In the genomic region with DNA sequence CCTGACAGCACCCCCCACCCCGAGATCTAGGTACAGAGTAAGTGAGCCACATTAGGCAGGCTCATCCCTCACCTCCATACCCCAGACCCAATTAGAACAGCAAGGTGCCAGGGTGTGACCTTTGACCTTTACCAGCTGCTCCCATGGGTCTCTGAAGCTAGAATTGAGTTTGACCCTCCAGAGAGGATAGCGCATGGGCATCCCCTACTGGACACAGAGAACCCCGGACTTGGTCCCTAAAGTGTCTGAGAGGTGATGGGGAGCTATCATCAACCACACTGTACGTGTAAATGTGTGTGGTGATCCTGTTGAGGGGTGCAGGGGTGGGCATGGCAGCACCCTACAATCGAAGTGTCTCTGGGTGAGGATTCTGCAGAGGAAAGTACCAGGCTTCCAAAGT, we compare ENCODE assay signal across 26 mouse cellular contexts. TPM values are rescaled to one million over a fixed set of nuclear protein-coding genes. Genes with fewer than 3 reads are reported as not detected.
DNase-seq lines count a peak whose midpoint lies in the region; ATAC-seq and TF ChIP-seq lines count a peak whose summit lies in the region.
"Had no signal": no experiment of that assay in that cellular context is flagged by ENCODE, and none has a peak within 500 bp of the region (broad histone marks: within the 10 kb centered on the region; RNA-seq: fewer than 3 reads in every experiment).

No protein-coding gene starts in this region.

- TF ChIP-seq POLR2A in bone marrow macrophage, adult 2 months (IDR thresholded peaks at IDR 0.05; ENCODE audit: borderline replicate concordance, low read depth, low read length): no peak

- H3K4me3 ChIP-seq in embryonic facial prominence, embryonic 12.5 days: no peak overlapping the region
- H3K4me3 ChIP-seq in embryonic facial prominence, embryonic 10.5 days: no peak overlapping the region
- no peak overlapping the region for H3K4me3 ChIP-seq in intestine, postnatal 0 days (ENCODE audit: low read depth, low read length)
- no peak overlapping the region for H3K4me3 ChIP-seq in intestine, embryonic 15.5 days (replicated peaks)
- no peak overlapping the region for H3K4me3 ChIP-seq in liver, postnatal 0 days (ENCODE audit: low read depth, low read length)
- no peak overlapping the region for H3K4me3 ChIP-seq in liver, embryonic 11.5 days (ENCODE audit: low read depth, low read length)
- H3K4me3 ChIP-seq in bone marrow macrophage, adult 2 months (ENCODE audit: insufficient read depth, low read length): no peak overlapping the region
- H3K4me3 ChIP-seq: embryonic facial prominence, embryonic 13.5 days; erythroblast, embryonic 14.5 days; forebrain, embryonic 13.5 days; hindbrain, embryonic 15.5 days; limb, embryonic 10.5 days; liver, embryonic 13.5 days; myocyte; neural tube, embryonic 13.5 days had no signal

- ATAC-seq in embryonic facial prominence, embryonic 12.5 days (ENCODE audit: insufficient number of reproducible peaks, insufficient read depth, low FRiP score, low TSS enrichment): 0 out of 2 replicates have a peak, but pooled peaks have one; percentile 28
- ATAC-seq in intestine, postnatal 0 days: no peak
- no peak for ATAC-seq in intestine, embryonic 15.5 days
- ATAC-seq in liver, postnatal 0 days: no peak
- no peak for ATAC-seq in liver, embryonic 11.5 days (replicated peaks; ENCODE audit: low FRiP score)
- ATAC-seq: forebrain, embryonic 13.5 days; intestine, embryonic 16.5 days had no signal

- no peak for DNase-seq in embryonic facial prominence, embryonic 10.5 days (ENCODE audit: low spot score)
- DNase-seq in liver, postnatal 0 days: no peak
- no peak for DNase-seq in liver, embryonic 11.5 days (ENCODE audit: low spot score)
- no peak for DNase-seq in adipocyte (ENCODE audit: low spot score)
- DNase-seq: cerebellum, adult 11-12 months; cerebellum, postnatal 10 days; heart, postnatal 4 days; liver, embryonic 13.5 days; lung, postnatal 10 days; midbrain, embryonic 14.5 days; retina, postnatal 1 day; thymus, adult 18-20 months; thymus, postnatal 36 days had no signal

- H3K4me2 ChIP-seq in embryonic facial prominence, embryonic 12.5 days (replicated peaks): no peak overlapping the region
- H3K4me2 ChIP-seq in intestine, postnatal 0 days (replicated peaks; ENCODE audit: low read depth): no peak overlapping the region
- no peak overlapping the region for H3K4me2 ChIP-seq in intestine, embryonic 15.5 days (replicated peaks)
- H3K4me2 ChIP-seq in liver, postnatal 0 days (ENCODE audit: low read depth, low read length): no peak overlapping the region
- H3K4me2 ChIP-seq in liver, embryonic 11.5 days: no peak overlapping the region
- H3K4me2 ChIP-seq: embryonic facial prominence, embryonic 13.5 days; forebrain, embryonic 13.5 days; hindbrain, embryonic 15.5 days; liver, embryonic 13.5 days; neural tube, embryonic 13.5 days had no signal

- 82% methylated on average over 5 of the region's 5 CpGs for WGBS in embryonic facial prominence, embryonic 12.5 days
- 84% methylated on average over 5 of the region's 5 CpGs for WGBS in embryonic facial prominence, embryonic 10.5 days
- 84% methylated on average over 5 of the region's 5 CpGs for WGBS in intestine, postnatal 0 days
- 89% methylated on average over 5 of the region's 5 CpGs for WGBS in intestine, embryonic 15.5 days
- 71% methylated on average over 5 of the region's 5 CpGs for WGBS in liver, postnatal 0 days (ENCODE audit: insufficient replicate concordance)
- WGBS in liver, embryonic 11.5 days: 82% methylated on average over 5 of the region's 5 CpGs

- TF ChIP-seq EP300 in liver, postnatal 0 days (IDR thresholded peaks at IDR 0.05; ENCODE audit: low read depth): no peak

- H3K36me3 ChIP-seq in embryonic facial prominence, embryonic 12.5 days: no peaks in the 10 kb centered on the region
- no peaks in the 10 kb centered on the region for H3K36me3 ChIP-seq in embryonic facial prominence, embryonic 10.5 days (replicated peaks)
- no peaks in the 10 kb centered on the region for H3K36me3 ChIP-seq in intestine, postnatal 0 days (ENCODE audit: control insufficient read depth, insufficient read depth)
- H3K36me3 ChIP-seq in intestine, embryonic 15.5 days: no peaks in the 10 kb centered on the region
- H3K36me3 ChIP-seq in liver, postnatal 0 days (replicated peaks; ENCODE audit: insufficient read depth, low read length): no peaks in the 10 kb centered on the region
- no peaks in the 10 kb centered on the region for H3K36me3 ChIP-seq in liver, embryonic 11.5 days (ENCODE audit: control insufficient read depth, insufficient read depth, low read length)
- H3K36me3 ChIP-seq: embryonic facial prominence, embryonic 13.5 days; hindbrain, embryonic 15.5 days; limb, embryonic 10.5 days; liver, embryonic 13.5 days; neural tube, embryonic 13.5 days had no signal

- H3K27ac ChIP-seq in embryonic facial prominence, embryonic 12.5 days: no peak overlapping the region
- H3K27ac ChIP-seq in embryonic facial prominence, embryonic 10.5 days (replicated peaks): no peak overlapping the region
- no peak overlapping the region for H3K27ac ChIP-seq in intestine, postnatal 0 days (ENCODE audit: low read depth, low read length)
- no peak overlapping the region for H3K27ac ChIP-seq in intestine, embryonic 15.5 days
- H3K27ac ChIP-seq in liver, postnatal 0 days (ENCODE audit: low read depth): no peak overlapping the region
- H3K27ac ChIP-seq in liver, embryonic 11.5 days (ENCODE audit: low read depth, low read length): no peak overlapping the region
- H3K27ac ChIP-seq in bone marrow macrophage, adult 2 months (ENCODE audit: insufficient read depth, low read depth, low read length): peak overlapping the region; percentile 53
- H3K27ac ChIP-seq: embryonic facial prominence, embryonic 13.5 days; forebrain, embryonic 13.5 days; hindbrain, embryonic 15.5 days; limb, embryonic 10.5 days; liver, embryonic 13.5 days; neural tube, embryonic 13.5 days had no signal

- no peaks in the 10 kb centered on the region for H3K4me1 ChIP-seq in embryonic facial prominence, embryonic 12.5 days
- H3K4me1 ChIP-seq in embryonic facial prominence, embryonic 10.5 days: no peaks in the 10 kb centered on the region
- H3K4me1 ChIP-seq in intestine, postnatal 0 days (replicated peaks; ENCODE audit: control insufficient read depth, insufficient read depth, low read length): no peaks in the 10 kb centered on the region
- no peaks in the 10 kb centered on the region for H3K4me1 ChIP-seq in intestine, embryonic 15.5 days (replicated peaks)
- no peaks in the 10 kb centered on the region for H3K4me1 ChIP-seq in liver, postnatal 0 days (ENCODE audit: insufficient read depth)
- H3K4me1 ChIP-seq in liver, embryonic 11.5 days (replicated peaks; ENCODE audit: control insufficient read depth, insufficient read depth, low read length): no peaks in the 10 kb centered on the region
- no peaks in the 10 kb centered on the region for H3K4me1 ChIP-seq in bone marrow macrophage, adult 2 months (ENCODE audit: control insufficient read depth, insufficient read depth, low read length)
- H3K4me1 ChIP-seq: embryonic facial prominence, embryonic 13.5 days; forebrain, embryonic 13.5 days; hindbrain, embryonic 15.5 days; limb, embryonic 10.5 days; liver, embryonic 13.5 days; neural tube, embryonic 13.5 days had no signal

- peak; percentile 37; the same call in 1 of the 2 replicates for TF ChIP-seq CTCF in intestine, postnatal 0 days (IDR thresholded peaks at IDR 0.05; ENCODE audit: low read depth)
- peak; percentile 42 for TF ChIP-seq CTCF in liver, postnatal 0 days (IDR thresholded peaks at IDR 0.05; ENCODE audit: low read depth)
- TF ChIP-seq CTCF in bone marrow macrophage, adult 2 months (IDR thresholded peaks at IDR 0.05; ENCODE audit: low read depth, low read length): no peak

- no peaks in the 10 kb centered on the region for H3K9me3 ChIP-seq in embryonic facial prominence, embryonic 12.5 days
- no peaks in the 10 kb centered on the region for H3K9me3 ChIP-seq in embryonic facial prominence, embryonic 10.5 days
- no peaks in the 10 kb centered on the region for H3K9me3 ChIP-seq in intestine, postnatal 0 days (ENCODE audit: control insufficient read depth)
- H3K9me3 ChIP-seq in intestine, embryonic 15.5 days: no peaks in the 10 kb centered on the region
- no peaks in the 10 kb centered on the region for H3K9me3 ChIP-seq in liver, postnatal 0 days (ENCODE audit: low read length)
- H3K9me3 ChIP-seq in liver, embryonic 11.5 days (ENCODE audit: control insufficient read depth, low read length): no peaks in the 10 kb centered on the region
- H3K9me3 ChIP-seq: embryonic facial prominence, embryonic 13.5 days; forebrain, embryonic 13.5 days; hindbrain, embryonic 15.5 days; limb, embryonic 10.5 days; liver, embryonic 13.5 days; neural tube, embryonic 13.5 days had no signal

- H3K27me3 ChIP-seq in embryonic facial prominence, embryonic 12.5 days: no peaks in the 10 kb centered on the region
- no peaks in the 10 kb centered on the region for H3K27me3 ChIP-seq in embryonic facial prominence, embryonic 10.5 days (replicated peaks; ENCODE audit: low read depth, poor library complexity, severe bottlenecking)
- no peaks in the 10 kb centered on the region for H3K27me3 ChIP-seq in intestine, postnatal 0 days (replicated peaks; ENCODE audit: control insufficient read depth, insufficient read depth, low read length)
- no peaks in the 10 kb centered on the region for H3K27me3 ChIP-seq in intestine, embryonic 15.5 days (replicated peaks)
- no peaks in the 10 kb centered on the region for H3K27me3 ChIP-seq in liver, postnatal 0 days (ENCODE audit: insufficient read depth, low read length)
- H3K27me3 ChIP-seq in liver, embryonic 11.5 days (replicated peaks; ENCODE audit: control insufficient read depth, insufficient read depth, low read length): no peaks in the 10 kb centered on the region
- H3K27me3 ChIP-seq: embryonic facial prominence, embryonic 13.5 days; forebrain, embryonic 13.5 days; hindbrain, embryonic 15.5 days; liver, embryonic 13.5 days; neural tube, embryonic 13.5 days had no signal

- H3K9ac ChIP-seq in embryonic facial prominence, embryonic 12.5 days: no peak overlapping the region
- no peak overlapping the region for H3K9ac ChIP-seq in intestine, postnatal 0 days (ENCODE audit: low read depth, low read length)
- H3K9ac ChIP-seq in intestine, embryonic 15.5 days: no peak overlapping the region
- H3K9ac ChIP-seq in liver, postnatal 0 days (replicated peaks): no peak overlapping the region
- no peak overlapping the region for H3K9ac ChIP-seq in liver, embryonic 11.5 days (ENCODE audit: low read depth, low read length)
- H3K9ac ChIP-seq: embryonic facial prominence, embryonic 13.5 days; forebrain, embryonic 13.5 days; hindbrain, embryonic 15.5 days; liver, embryonic 13.5 days; neural tube, embryonic 13.5 days had no signal

RNA-seq across cellular contexts. Expression of a gene that starts 44.8 kb away (rescaled TPM):
- polyA plus RNA-seq in embryonic facial prominence, embryonic 12.5 days (2016; fragmentation: Nextera tagmentation; extraction: Ambion mirVana): 0.52 and 0.75 TPM in 2 replicates
- polyA plus RNA-seq in embryonic facial prominence, embryonic 10.5 days (2016; fragmentation: Nextera tagmentation; extraction: Ambion mirVana): 0.05 TPM in 2 replicates
- polyA plus RNA-seq in intestine, postnatal 0 days (2015; fragmentation: Nextera tagmentation; extraction: Ambion mirVana): 0.17 and 0.29 TPM in 2 replicates
- 0.93 and 1.1 TPM in 2 replicates for polyA plus RNA-seq in intestine, embryonic 15.5 days (2015; fragmentation: Nextera tagmentation; extraction: Ambion mirVana)
- polyA plus RNA-seq in liver, postnatal 0 days (2015; fragmentation: Nextera tagmentation; extraction: Ambion mirVana): 0.05 and 0.08 TPM in 2 replicates
- polyA plus RNA-seq in liver, embryonic 11.5 days (2014; fragmentation: Nextera tagmentation; extraction: Ambion mirVana): 0.04 and 0.12 TPM in 2 replicates
- not detected in 2 replicates for polyA plus RNA-seq in bone marrow macrophage, adult 2 months (2012; ENCODE audit: insufficient read depth, insufficient read length, missing spikeins)
- polyA plus RNA-seq: erythroblast, embryonic 14.5 days; limb, embryonic 10.5 days; spleen, adult 2 months had no signal
